Mouse (Mus musculus) forebrain, embryonic 10.5 days (tissue): ENCODE data around the gene Aqr. TPM values are rescaled to one million over a fixed set of nuclear protein-coding genes. Genes with fewer than 3 reads are reported as not detected.
A peak's percentile ranks its signal among the peaks of the same experiment; 100 is the strongest.

Experiments used
- DNase-seq: peaks from one replicate; pipeline ENCODE4 v3.0.0-alpha.2; 2017; ENCODE audit warnings: low spot score; ENCODE audit errors: extremely low spot score
- H3K27ac ChIP-seq: fragments of 300-500 bp; sonication (generic); 2 replicates; pipeline ENCODE4 v1.5.1; 2016; ENCODE audit warnings: mild to moderate bottlenecking
- H3K27me3 ChIP-seq: fragments of 300-500 bp; sonication (generic); 2 replicates; pipeline ENCODE4 v1.6.1; 2016; ENCODE audit warnings: mild to moderate bottlenecking; ENCODE audit not compliant: poor library complexity, severe bottlenecking
- H3K36me3 ChIP-seq: fragments of 300-500 bp; sonication (generic); replicated peaks from 2 replicates; pipeline ENCODE4 v1.6.1; 2016; ENCODE audit warnings: mild to moderate bottlenecking, moderate library complexity
- H3K4me1 ChIP-seq: fragments of 300-500 bp; sonication (generic); 2 replicates; pipeline ENCODE4 v1.6.1; 2016
- H3K4me3 ChIP-seq: fragments of 300-500 bp; sonication (generic); 2 replicates; pipeline ENCODE4 v1.5.1; 2016; ENCODE audit warnings: mild to moderate bottlenecking, moderate library complexity
- H3K9me3 ChIP-seq: fragments of 300-500 bp; sonication (generic); 2 replicates; pipeline ENCODE4 v1.6.1; 2016; ENCODE audit warnings: mild to moderate bottlenecking, moderate library complexity
- WGBS: fragments of 180-500 bp; shearing (Covaris S2); methylation state at CpG from one replicate; pipeline ENCODE4 v1.1.7; 2016; 5-methylcytosine and 5-hydroxymethylcytosine counted together
- polyA plus RNA-seq: library from polyadenylated mRNA; unstranded; fragments of >200 nt; fragmentation: Nextera tagmentation; extraction: Ambion mirVana; gene quantifications from 2 replicates; pipeline ENCODE4 v1.2.1, GENCODE M21; 2016

Gene Aqr
- polyA plus RNA-seq, 1 experiment from 2014 or later: 52.0 TPM

DNA sequence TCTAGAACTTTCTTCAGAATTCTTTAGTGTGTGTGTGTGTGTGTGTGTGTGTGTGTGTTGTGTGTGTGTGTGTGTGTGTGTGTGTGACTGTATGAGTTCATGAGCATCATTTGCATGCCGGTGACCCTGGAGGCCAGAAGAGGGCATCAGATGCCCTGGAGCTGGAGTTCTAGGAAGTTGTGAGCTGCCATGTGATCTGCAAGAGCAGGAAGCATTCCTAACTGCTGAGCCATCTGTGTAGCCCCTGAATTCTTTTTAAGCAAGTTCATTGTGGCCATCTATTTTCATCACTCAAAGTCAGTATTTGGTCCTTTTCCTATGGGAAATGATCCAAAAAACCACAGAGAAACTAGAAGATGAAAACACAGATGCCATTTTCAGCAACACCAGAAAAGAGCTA is 92.1 kb downstream of the Aqr start:
- Histone ChIP-seq H3K27ac (no peak overlapping the region), H3K9me3 (no peaks in the 10 kb centered on the region), H3K27me3 (no peaks in the 10 kb centered on the region), H3K36me3 (peaks cover 10% of the 10 kb centered on the region), H3K4me1 (no peaks in the 10 kb centered on the region), H3K4me3 (no peak overlapping the region)
- no peak for DNase-seq
- 85% methylated on average over 1 of the region's 1 CpGs for WGBS

DNA sequence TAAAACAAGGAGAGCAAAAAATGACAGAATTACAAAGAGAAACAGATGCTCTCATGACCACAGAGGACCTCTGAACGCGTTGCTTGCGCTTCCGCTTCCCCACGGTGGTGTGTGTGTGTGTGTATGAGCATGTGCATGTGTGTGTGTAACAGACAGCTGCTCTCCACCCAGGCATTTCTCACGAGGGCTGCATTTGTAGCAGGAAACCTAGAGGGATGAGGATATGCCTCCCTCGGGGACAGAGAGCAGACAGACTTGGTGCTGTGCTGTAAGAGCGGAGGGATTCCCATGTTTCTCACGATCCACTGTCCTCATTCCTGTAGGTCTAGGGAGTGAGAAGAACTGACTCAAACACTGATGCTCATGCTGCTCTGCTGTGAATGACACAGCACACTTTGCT is 93.2 kb downstream of the Aqr start:
- no peaks in the 10 kb centered on the region; the same call in 1 of the 2 replicates for H3K36me3 ChIP-seq
- DNase-seq: no peak
- WGBS: 86% methylated on average over 9 of the region's 9 CpGs
- no peaks in the 10 kb centered on the region for H3K4me1 ChIP-seq
- H3K9me3 ChIP-seq: no peaks in the 10 kb centered on the region
- H3K27ac ChIP-seq: no peak overlapping the region
- no peaks in the 10 kb centered on the region for H3K27me3 ChIP-seq
- no peak overlapping the region for H3K4me3 ChIP-seq

DNA sequence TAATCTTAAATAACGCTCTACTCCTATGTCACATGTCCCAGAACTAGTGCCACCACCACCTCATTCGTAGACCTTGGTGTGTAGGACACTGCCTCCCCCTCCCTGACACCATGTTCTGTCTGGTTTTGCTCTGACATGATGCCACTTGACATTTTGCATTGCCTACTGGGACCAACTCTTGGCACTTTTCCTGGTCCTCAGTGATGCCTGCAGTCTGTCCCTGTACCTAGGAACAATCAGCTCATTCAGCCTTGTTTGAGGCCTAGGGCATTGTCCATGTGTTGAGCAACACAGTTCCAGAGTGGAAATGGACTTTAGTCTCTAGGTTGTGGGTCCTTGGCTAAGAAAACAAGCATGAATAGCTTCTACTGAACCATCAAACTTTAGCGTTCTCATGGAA is 97.0 kb downstream of the Aqr start:
- no peak for DNase-seq
- no peak overlapping the region for H3K27ac ChIP-seq
- no peaks in the 10 kb centered on the region for H3K36me3 ChIP-seq
- no peaks in the 10 kb centered on the region for H3K9me3 ChIP-seq
- H3K27me3 ChIP-seq: no peaks in the 10 kb centered on the region
- WGBS: 88% methylated on average over 3 of the region's 3 CpGs
- no peaks in the 10 kb centered on the region for H3K4me1 ChIP-seq
- H3K4me3 ChIP-seq: no peak overlapping the region

DNA sequence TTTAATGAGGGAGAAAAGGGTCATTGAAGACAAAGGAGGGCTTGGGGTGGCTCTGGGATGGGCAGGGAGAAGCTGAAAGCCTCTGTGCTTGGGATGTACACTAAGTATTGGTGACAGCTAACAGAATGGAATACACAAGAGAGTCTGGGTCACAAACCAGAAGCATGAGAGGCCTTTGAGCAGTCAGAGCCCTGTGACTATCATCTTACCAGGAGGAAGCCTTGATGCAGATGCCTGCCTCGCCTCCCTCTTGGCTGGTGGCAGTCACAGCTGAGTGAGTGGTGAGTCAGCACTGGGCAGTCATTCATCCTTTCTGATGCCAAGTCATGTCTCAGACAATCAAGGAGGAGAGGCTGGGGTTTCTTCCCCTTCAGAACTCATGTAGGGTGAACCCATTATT is 99.6 kb downstream of the Aqr start:
- H3K4me1 ChIP-seq: no peaks in the 10 kb centered on the region
- DNase-seq: no peak

DNA sequence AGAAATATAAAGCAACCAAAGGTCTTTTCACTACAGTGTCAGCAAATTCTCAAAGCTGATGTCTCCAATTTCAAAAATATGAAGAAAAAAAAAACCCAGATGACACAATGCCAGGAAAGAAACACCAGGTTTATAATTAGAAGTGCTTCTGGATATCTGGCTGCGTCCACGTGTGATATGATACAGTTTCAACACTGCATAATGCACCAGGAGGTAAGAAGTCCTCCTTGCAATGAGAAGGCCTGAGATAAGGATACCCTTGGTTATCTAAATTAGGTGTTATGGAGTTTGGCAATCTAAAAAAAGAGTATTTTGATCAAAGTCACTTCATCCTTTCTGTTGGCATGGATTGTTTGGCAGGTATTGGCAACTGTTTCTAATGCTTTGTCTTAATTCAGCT is 114.9 kb downstream of the Aqr start:
- Histone ChIP-seq H3K4me3 (no peak overlapping the region), H3K36me3 (no peaks in the 10 kb centered on the region), H3K27me3 (no peaks in the 10 kb centered on the region), H3K9me3 (no peaks in the 10 kb centered on the region), H3K27ac (no peak overlapping the region), H3K4me1 (peaks cover 4% of the 10 kb centered on the region; the same call in 1 of the 2 replicates)
- WGBS: 98% methylated on average over 2 of the region's 2 CpGs
- DNase-seq: no peak

More for the DNA sequence above, 99.6 kb downstream of the Aqr start:
- Histone ChIP-seq H3K4me3 (no peak overlapping the region), H3K9me3 (no peaks in the 10 kb centered on the region), H3K27me3 (no peaks in the 10 kb centered on the region), H3K27ac (no peak overlapping the region), H3K36me3 (no peaks in the 10 kb centered on the region)
- WGBS: 68% methylated on average over 1 of the region's 1 CpGs

DNA sequence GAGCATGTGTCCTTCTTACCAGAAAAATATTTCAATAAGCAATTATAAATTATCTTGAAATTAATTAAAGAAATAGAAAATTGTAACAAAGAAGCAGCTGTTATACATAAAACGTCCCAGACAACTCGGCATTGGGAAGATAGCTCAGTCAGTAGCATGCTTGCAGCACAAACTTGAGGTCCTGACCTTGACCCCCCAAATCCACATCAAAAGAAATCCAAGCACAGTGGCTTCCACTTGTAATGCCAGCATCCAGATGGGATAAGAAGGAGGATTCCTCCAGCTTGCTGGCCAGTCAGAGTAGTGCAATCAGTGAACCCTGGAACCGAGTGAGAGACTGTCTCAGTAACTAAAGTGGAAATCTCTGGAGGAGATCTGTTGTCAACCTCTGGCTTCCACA is 120.6 kb downstream of the Aqr start:
- no peaks in the 10 kb centered on the region for H3K9me3 ChIP-seq
- 87% methylated on average over 3 of the region's 3 CpGs for WGBS
- no peaks in the 10 kb centered on the region for H3K36me3 ChIP-seq
- no peaks in the 10 kb centered on the region for H3K27me3 ChIP-seq
- H3K4me3 ChIP-seq: no peak overlapping the region
- H3K27ac ChIP-seq: no peak overlapping the region
- H3K4me1 ChIP-seq: peaks cover 5% of the 10 kb centered on the region; the same call in 1 of the 2 replicates
- no peak for DNase-seq

DNA sequence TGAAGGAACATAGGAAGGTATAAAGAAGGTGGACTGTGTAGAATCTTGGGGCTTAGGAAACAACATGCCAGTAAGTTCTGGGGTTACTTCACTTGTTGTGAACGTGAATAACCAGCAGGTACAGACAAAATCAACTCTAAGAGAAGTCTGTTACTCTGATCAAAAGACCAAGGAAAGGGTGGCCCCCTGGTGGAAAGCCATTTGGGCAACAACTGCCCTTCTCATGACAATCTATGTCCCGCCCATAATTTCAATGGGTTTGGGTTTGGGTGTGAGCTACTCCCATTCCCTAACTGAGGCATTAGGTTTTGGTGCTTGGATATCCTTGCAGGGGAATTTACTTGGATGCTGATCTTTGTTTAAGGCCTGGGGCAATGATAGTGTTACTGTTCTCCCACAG is 122.8 kb downstream of the Aqr start:
- WGBS: 76% methylated on average over 2 of the region's 2 CpGs
- Histone ChIP-seq H3K36me3 (no peaks in the 10 kb centered on the region), H3K27ac (no peak overlapping the region), H3K4me1 (peaks cover 9% of the 10 kb centered on the region), H3K4me3 (no peak overlapping the region), H3K9me3 (no peaks in the 10 kb centered on the region), H3K27me3 (no peaks in the 10 kb centered on the region)
- DNase-seq: no peak

DNA sequence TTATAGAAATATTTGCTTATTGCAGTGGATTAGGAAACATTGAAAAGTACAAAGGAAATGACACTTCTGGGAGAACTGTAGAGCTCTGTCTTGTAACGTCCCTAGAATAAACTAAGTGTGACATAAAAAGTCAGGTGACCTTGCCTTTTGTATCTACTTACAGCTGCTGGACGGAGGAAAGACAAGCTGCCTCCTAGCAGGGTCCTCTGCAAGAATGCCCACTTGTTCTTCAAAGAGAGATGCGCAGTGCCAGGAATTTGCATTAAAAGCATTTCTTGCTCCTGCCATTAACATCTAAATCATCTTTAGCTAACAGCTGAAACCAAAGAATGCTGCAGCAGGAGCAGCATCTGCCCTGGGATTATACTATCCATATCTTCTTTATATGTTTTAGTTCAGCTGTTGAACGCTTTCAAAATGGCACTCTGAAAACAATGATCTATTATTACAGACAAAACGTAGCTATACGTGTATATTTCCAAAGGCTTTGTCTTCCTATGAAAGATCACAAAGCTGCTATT is 126.7 kb downstream of the Aqr start:
- H3K36me3 ChIP-seq: no peaks in the 10 kb centered on the region
- H3K27me3 ChIP-seq: no peaks in the 10 kb centered on the region
- 68% methylated on average over 6 of the region's 6 CpGs for WGBS
- no peak for DNase-seq
- H3K4me1 ChIP-seq: peaks cover 11% of the 10 kb centered on the region
- H3K9me3 ChIP-seq: no peaks in the 10 kb centered on the region
- H3K4me3 ChIP-seq: no peak overlapping the region
- H3K27ac ChIP-seq: no peak overlapping the region

DNA sequence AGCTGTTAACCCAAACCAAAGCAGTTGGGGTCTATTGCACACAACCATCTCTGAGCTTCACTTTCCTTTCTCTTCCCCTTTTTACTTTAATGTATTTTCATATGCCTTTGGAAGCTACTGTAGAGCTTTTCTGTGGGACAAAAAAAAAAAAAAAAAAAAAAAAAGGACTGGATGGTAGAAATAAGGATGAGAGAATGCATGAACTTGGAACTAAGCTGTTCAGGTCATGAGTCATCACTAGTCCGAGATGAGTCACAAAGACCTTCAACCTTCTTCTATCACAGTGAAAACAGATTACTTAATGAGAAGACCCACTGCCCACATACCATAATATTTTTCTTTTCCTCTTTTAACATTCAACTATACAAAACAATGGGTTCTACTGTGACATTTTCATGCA is 127.2 kb downstream of the Aqr start:
- no peaks in the 10 kb centered on the region for H3K9me3 ChIP-seq
- no peak overlapping the region for H3K4me3 ChIP-seq
- H3K27me3 ChIP-seq: no peaks in the 10 kb centered on the region
- no peak for DNase-seq
- no peak overlapping the region for H3K27ac ChIP-seq
- no peaks in the 10 kb centered on the region for H3K36me3 ChIP-seq
- peaks cover 11% of the 10 kb centered on the region for H3K4me1 ChIP-seq
- WGBS: 81% methylated on average over 1 of the region's 1 CpGs

DNA sequence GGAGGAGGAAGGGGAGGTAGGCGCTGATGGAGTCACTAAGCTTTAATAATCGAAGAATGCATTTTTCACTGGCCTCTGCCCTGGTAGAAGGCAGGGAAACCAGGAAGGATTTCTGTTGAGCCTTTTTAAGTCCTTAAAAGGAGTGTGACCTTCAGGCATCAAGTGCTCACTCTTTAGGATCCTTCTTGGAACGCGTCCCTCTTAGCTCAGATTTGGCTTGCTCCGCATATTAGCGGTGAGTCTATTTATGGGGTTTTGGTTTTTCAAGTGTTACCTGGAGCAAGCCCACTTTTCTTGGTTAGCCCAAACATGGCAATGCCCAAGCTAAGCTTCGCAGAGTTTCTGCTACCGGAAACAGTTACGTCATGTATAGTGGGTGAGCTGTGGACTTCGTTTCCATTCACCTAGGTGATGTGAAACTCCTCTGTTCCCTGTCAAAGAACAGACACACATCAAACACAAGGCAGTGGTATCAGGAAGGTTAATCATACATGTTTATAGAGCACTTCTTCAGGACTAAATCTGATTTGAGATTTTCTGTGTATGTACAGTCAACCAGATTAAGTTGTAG is 128.5 kb downstream of the Aqr start:
- no peak overlapping the region for H3K27ac ChIP-seq
- no peaks in the 10 kb centered on the region for H3K9me3 ChIP-seq
- no peaks in the 10 kb centered on the region for H3K36me3 ChIP-seq
- H3K4me3 ChIP-seq: no peak overlapping the region
- 94% methylated on average over 10 of the region's 10 CpGs for WGBS
- no peaks in the 10 kb centered on the region for H3K27me3 ChIP-seq
- no peak for DNase-seq
- H3K4me1 ChIP-seq: peaks cover 11% of the 10 kb centered on the region

DNA sequence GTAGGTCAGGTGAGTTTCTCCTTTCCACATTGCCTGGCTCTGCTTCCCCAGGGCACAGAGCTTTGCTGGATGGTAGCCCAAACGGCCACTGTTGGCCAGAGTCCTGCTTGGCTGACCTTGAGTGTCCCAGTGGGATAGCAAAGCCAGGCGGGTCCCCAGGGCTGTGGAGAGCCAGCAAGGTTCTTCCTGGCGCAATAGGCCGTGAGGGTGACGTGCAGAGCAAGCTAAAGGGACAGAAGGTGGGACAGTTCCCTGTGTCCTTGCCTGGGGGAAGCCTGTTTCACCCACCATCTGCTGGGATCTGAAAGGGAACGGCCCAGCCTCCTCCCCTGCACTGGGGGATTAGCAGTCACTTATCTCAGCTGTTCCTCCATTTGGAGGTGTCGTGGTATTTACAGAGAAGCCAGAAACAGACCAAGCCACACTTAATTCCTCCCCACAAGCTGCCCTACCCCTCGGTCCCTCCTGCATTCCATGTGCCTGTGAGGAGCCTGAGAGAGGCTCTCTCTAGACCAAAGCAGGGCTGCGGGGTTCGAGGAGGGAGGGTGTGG is 129.4 kb downstream of the Aqr start:
- WGBS: 30% methylated on average over 10 of the region's 10 CpGs
- Histone ChIP-seq H3K27me3 (no peaks in the 10 kb centered on the region), H3K9me3 (no peaks in the 10 kb centered on the region), H3K4me3 (no peak overlapping the region), H3K4me1 (peaks cover 15% of the 10 kb centered on the region), H3K27ac (no peak overlapping the region; the same call in 1 of the 2 replicates), H3K36me3 (no peaks in the 10 kb centered on the region)
- DNase-seq: no peak

DNA sequence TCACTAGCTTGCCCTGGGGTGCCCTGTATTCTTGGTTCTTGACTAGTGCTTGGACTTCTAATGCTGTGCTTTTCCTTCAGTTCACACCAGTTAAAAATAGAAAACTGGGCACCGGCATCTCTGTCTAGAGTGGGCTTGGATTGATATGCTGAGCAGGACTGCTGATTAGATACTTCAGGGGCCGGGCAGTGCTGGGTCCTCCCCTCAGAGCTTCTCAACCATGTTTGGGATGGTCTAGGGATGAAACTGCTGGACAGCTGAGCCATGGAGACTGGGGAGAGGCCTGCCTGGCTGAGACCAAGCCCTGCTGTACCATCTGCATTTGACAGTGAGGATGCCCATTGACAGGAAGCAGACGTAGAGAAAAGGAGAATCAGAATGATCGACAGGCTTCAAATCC is 132.7 kb downstream of the Aqr start:
- Histone ChIP-seq H3K9me3 (no peaks in the 10 kb centered on the region), H3K36me3 (no peaks in the 10 kb centered on the region), H3K27me3 (no peaks in the 10 kb centered on the region), H3K27ac (no peak overlapping the region), H3K4me1 (peaks cover 11% of the 10 kb centered on the region), H3K4me3 (no peak overlapping the region)
- WGBS: 88% methylated on average over 4 of the region's 4 CpGs
- DNase-seq: no peak

DNA sequence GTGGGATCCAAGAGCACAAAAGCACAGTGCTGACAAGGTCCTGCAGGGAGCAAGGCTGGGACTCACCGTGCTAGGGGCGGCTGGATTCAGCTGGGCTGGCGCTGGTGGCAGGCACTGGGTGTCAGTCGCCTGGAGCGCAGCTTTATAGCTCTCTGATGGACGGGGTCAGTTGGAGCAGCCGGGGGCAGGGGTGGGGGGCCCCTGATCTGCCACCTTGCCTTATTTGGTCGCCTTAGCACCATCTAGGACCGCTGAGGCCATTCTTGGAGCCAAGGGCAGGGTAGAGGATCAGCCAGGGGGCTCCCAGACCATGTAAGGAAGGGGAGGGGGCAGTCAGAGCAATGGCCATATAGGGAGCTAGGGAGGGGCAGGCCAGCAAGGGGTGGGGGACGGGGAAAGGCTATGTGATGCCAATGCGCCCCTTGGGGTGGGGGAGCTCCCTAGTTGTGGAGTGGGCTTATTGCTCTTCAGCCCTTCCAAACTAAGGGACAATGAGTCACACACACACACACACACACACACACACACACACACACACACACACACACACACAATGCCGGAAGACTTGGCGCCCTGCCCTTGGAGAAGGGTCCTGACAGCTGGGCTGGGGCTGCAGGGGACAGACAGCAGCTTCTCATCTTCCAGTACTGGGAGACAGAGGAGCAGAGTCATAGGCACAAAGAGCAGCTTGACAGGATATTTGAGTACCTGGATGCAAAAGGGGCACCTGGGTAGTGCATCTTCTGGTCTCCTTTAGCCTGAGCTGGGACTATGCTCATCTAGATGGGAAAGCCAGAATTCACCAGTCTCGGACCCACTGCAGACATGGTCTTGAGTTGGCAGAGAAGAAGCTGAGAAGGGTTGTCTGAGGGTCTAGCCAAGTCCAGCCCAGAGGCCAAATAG is 133.9 kb downstream of the Aqr start, which contains the start of gene Actc1:
Gene Actc1, minus strand, starts transcription at position 853 of the 903 bp plus-strand sequence.
- peak within 1 kb of the TSS; percentile 30; the same call in 1 of the 2 replicates for H3K27ac ChIP-seq
- DNase-seq: no peak
- 52% methylated on average over 14 of the region's 14 CpGs for WGBS

More for the DNA sequence above, 133.9 kb downstream of the Aqr start, which contains the start of gene Actc1:
- Histone ChIP-seq H3K36me3 (no peaks in the 10 kb centered on the region), H3K9me3 (no peaks in the 10 kb centered on the region), H3K4me1 (peaks cover 11% of the 10 kb centered on the region), H3K4me3 (no peak within 1 kb of the TSS), H3K27me3 (no peaks in the 10 kb centered on the region)
